Mouse (Mus musculus) kidney, embryonic 16.5 days (tissue): ENCODE measurements around the gene Osbpl5. TPM values are rescaled to one million over a fixed set of nuclear protein-coding genes. Genes with fewer than 3 reads are reported as not detected.

Experiments
- ATAC-seq: fragments of 200-750 bp; cut with Nextera tagmentation; 2 replicates; pipeline ENCODE4 v1.8.0; 2017; ENCODE audit warnings: moderate TSS enrichment; ENCODE audit not compliant: low FRiP score, low TSS enrichment
- H3K27ac ChIP-seq: fragments of 300-500 bp; sonication (generic); 2 replicates; pipeline ENCODE4 v1.5.1; 2014; ENCODE audit warnings: low read length
- H3K27me3 ChIP-seq: fragments of 300-500 bp; sonication (generic); 2 replicates; pipeline ENCODE4 v1.6.1; 2014; ENCODE audit warnings: low read length, control low read depth, mixed read lengths; ENCODE audit not compliant: insufficient read depth
- H3K36me3 ChIP-seq: fragments of 300-500 bp; sonication (generic); 2 replicates; pipeline ENCODE4 v1.6.1; 2014; ENCODE audit warnings: low read length, control low read depth, mixed read lengths; ENCODE audit not compliant: insufficient read depth
- H3K4me1 ChIP-seq: fragments of 300-500 bp; sonication (generic); 2 replicates; pipeline ENCODE4 v1.6.1; 2014; ENCODE audit warnings: low read length, control low read depth, mixed read lengths; ENCODE audit not compliant: insufficient read depth
- H3K4me2 ChIP-seq: fragments of 300-500 bp; sonication (generic); replicated peaks from 2 replicates; pipeline ENCODE4 v1.6.1; 2014; ENCODE audit warnings: low read depth, low read length
- H3K4me3 ChIP-seq: fragments of 300-500 bp; sonication (generic); 2 replicates; pipeline ENCODE4 v1.5.1; 2014; ENCODE audit warnings: mild to moderate bottlenecking, low read length
- H3K9ac ChIP-seq: fragments of 300-500 bp; sonication (generic); replicated peaks from 2 replicates; pipeline ENCODE4 v1.6.1; 2014; ENCODE audit warnings: low read length
- H3K9me3 ChIP-seq: fragments of 300-500 bp; sonication (generic); 2 replicates; pipeline ENCODE4 v1.6.1; 2016; ENCODE audit warnings: low read length, control low read depth
- WGBS: fragments of 180-500 bp; shearing (Covaris S2); extraction: QIAGEN DNeasy Blood & Tissue Kit; methylation state at CpG from one replicate; pipeline ENCODE4 v1.1.7; 2014; 5-methylcytosine and 5-hydroxymethylcytosine counted together
- polyA plus RNA-seq: library from polyadenylated mRNA; unstranded; fragments of >200 nt; fragmentation: Nextera tagmentation; extraction: Ambion mirVana; gene quantifications from 2 replicates; pipeline ENCODE4 v1.2.1, GENCODE M21; 2015

The Osbpl5 gene
- polyA plus RNA-seq, 1 experiment from 2014 or later = 47.1 TPM

DNA sequence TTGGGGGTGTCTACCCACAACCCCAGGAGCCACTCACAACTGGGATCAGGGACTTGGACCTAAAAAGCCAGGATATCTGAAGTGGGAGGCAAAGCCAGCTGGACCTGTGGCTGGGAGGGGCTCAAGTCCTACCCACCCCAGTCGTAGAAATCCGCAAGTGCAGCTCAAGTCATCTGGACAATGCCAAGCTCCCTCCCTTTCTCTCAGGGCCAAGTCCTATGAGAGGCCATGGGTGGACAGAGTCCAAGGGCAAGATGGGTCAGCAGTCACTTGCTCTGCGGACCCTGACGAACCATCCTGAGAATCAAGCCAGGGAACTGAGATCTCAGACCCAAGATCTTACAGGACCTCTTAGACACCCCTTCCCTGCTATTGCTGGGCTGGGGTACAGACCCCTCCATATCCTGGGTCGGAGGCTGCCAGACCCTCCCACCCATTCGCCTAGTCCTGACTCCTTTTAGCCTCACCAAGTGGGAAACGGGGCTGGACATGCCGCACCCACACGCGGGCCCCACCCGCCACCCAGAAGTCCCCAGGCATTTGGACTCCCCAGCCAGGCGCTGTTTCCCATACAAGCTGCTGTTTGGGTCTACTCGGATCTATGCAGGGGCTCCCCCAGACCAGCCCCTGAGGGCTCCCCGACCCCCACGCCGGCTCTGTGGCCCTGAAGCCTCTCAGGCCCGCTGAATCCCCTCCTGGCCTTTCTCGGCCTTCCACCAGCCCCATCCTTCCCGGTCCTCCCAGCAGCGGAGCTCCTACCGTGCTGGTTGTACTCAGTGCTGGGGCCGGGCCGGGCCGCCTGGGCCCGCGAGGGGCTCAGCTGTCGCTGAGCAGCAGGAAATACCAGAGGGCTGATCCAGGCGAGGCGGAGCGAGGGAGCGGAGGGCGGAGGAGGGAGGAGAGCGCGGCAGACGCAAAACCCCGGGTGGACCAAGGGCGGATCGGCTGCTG is 17.0 kb downstream of the Osbpl5 start:
- no peaks in the 10 kb centered on the region for H3K9me3 ChIP-seq
- H3K27ac ChIP-seq = peak overlapping the region; percentile 69
- peaks cover 25% of the 10 kb centered on the region for H3K4me1 ChIP-seq
- peak overlapping the region; percentile 76 for H3K4me2 ChIP-seq
- peak overlapping the region; percentile 75 for H3K4me3 ChIP-seq
- no peaks in the 10 kb centered on the region for H3K36me3 ChIP-seq
- under 1% methylated on average over 35 of the region's 38 CpGs for WGBS
- no peaks in the 10 kb centered on the region for H3K27me3 ChIP-seq
- peak overlapping the region; percentile 85 for H3K9ac ChIP-seq
- ATAC-seq = peak; percentile 95

DNA sequence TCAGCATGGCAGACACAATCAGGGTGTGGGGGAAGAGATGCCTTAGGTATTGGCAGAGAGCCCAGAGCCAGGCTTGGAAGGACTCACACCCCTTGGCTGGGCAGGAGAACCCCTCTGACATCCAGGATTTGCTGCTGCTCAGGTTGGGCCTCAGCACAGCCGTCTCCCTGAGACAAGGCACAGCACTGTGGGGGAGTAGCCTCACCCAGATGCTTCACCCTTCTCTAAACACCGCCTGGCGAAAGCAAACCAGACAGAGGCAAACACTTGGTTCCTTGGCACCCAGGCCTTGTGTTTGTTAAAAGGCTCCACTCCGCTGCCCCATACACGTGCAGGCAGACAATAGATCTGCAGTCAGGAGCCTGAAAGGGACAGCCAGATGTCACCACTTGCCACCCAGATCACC is 18.2 kb downstream of the Osbpl5 start:
- WGBS = 29% methylated on average over 5 of the region's 5 CpGs
- Histone ChIP-seq H3K4me1 (peaks cover 25% of the 10 kb centered on the region), H3K4me2 (peak overlapping the region; percentile 76), H3K27ac (peak overlapping the region; percentile 23), H3K27me3 (no peaks in the 10 kb centered on the region), H3K4me3 (peak overlapping the region; percentile 75), H3K9me3 (no peaks in the 10 kb centered on the region), H3K9ac (peak overlapping the region; percentile 85), H3K36me3 (peaks cover 5% of the 10 kb centered on the region; the same call in 1 of the 2 replicates)
- ATAC-seq = no peak

DNA sequence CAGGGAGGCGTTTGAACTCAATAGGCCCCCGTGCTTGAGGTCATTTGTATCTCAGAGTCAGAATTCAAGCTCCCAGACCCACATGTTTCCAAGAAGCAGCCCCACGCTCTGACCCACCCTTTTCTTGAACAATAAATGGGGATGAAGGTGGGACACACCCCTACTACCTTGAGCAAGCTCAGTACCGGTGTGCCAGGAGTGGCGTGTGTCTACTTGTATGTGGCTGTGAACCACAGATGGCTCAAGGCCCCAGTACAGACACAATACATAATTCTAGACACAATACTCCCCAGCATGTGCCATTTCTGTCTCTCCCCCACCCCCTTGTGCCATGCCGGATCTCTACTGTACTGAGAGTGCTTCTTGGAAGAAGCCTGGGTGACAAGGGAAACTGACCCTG is 18.6 kb downstream of the Osbpl5 start:
- no peak for ATAC-seq

DNA sequence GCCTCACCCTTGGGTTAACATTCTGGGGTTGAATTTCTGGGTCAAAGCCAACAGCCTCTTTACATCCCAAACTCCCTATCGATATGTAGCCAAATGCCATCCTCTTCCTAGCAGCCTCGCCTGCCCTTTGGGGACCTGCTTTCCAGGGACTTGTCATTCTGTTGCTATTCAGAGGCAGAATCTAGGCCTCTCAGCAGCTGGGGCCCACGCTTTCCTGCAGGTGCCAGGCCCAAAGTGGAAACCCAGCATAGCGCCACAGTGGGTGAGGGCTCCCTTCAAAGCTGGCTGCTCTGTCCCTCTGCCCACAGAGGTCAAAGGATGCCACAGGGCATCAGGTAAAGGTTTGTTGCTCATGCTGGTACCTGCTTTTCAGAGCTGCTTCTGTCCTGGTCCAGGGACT is 23.0 kb downstream of the Osbpl5 start:
- 92% methylated on average over 4 of the region's 4 CpGs for WGBS
- H3K4me2 ChIP-seq = no peak overlapping the region
- H3K9ac ChIP-seq = no peak overlapping the region
- peaks cover 24% of the 10 kb centered on the region for H3K4me1 ChIP-seq
- ATAC-seq = no peak
- no peaks in the 10 kb centered on the region for H3K9me3 ChIP-seq
- no peak overlapping the region for H3K27ac ChIP-seq
- H3K36me3 ChIP-seq = peaks cover 5% of the 10 kb centered on the region; the same call in 1 of the 2 replicates
- H3K4me3 ChIP-seq = no peak overlapping the region
- no peaks in the 10 kb centered on the region for H3K27me3 ChIP-seq

More for the DNA sequence above, 18.6 kb downstream of the Osbpl5 start:
- peak overlapping the region; percentile 23; the same call in 1 of the 2 replicates for H3K27ac ChIP-seq
- peak overlapping the region; percentile 85 for H3K9ac ChIP-seq
- peaks cover 5% of the 10 kb centered on the region; the same call in 1 of the 2 replicates for H3K36me3 ChIP-seq
- H3K4me3 ChIP-seq = peak overlapping the region; percentile 75
- no peaks in the 10 kb centered on the region for H3K9me3 ChIP-seq
- peaks cover 25% of the 10 kb centered on the region for H3K4me1 ChIP-seq
- WGBS = 65% methylated on average over 6 of the region's 6 CpGs
- H3K27me3 ChIP-seq = no peaks in the 10 kb centered on the region
- peak overlapping the region; percentile 76 for H3K4me2 ChIP-seq

DNA sequence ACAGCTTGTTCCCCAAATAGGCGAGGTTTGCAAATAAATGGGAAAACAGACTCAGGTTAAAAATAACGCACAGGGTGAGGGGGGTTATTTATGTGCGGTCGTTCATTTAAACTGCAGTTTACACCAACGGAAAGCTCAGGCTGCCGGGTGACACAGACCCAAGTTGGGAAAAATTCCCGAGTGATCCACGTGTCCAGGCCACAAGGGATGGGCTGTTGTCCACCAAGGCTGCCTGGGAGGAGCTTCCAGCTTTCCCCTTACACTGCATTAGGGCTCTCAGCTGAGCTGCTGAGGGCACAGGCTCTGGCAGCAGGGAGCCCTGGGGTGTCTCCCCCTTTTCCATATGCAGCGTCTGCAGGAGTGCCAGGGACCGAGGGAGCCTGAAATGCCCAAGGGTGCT is 26.9 kb downstream of the Osbpl5 start:
- H3K27ac ChIP-seq = no peak overlapping the region

DNA sequence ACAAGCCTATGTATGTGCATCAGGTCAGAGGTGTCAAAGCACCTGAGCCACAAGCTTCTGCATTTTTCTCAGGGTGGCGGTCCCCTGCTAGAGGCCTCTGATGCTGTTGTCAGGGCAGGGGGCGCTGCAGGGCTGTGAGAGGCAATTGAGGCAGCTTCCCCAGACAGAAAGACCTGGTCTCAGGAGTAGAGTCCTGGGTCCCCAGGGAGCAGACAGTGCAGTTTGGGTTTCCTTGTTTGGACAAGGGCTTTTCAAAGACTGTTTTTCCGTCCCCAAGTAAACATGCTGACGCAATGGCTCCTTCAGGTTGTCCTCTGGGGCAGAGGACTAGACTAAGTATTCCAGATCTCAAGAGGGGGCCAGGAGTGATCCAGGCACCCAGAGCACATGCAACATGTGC is 30.4 kb downstream of the Osbpl5 start:
- Histone ChIP-seq H3K27me3 (no peaks in the 10 kb centered on the region), H3K4me3 (no peak overlapping the region), H3K9me3 (no peaks in the 10 kb centered on the region), H3K36me3 (no peaks in the 10 kb centered on the region), H3K4me1 (peaks cover 18% of the 10 kb centered on the region), H3K4me2 (no peak overlapping the region), H3K9ac (no peak overlapping the region), H3K27ac (no peak overlapping the region)
- 80% methylated on average over 4 of the region's 4 CpGs for whole genome bisulfite sequencing
- ATAC-seq = no peak

More for the DNA sequence above, 26.9 kb downstream of the Osbpl5 start:
- 0 out of 2 replicates have a peak, but pooled peaks have one; percentile 21 for ATAC-seq
- Histone ChIP-seq H3K36me3 (peaks cover 5% of the 10 kb centered on the region; the same call in 1 of the 2 replicates), H3K4me3 (no peak overlapping the region), H3K4me2 (no peak overlapping the region), H3K9me3 (no peaks in the 10 kb centered on the region), H3K9ac (no peak overlapping the region), H3K27me3 (no peaks in the 10 kb centered on the region), H3K4me1 (peaks cover 15% of the 10 kb centered on the region)
- WGBS = 56% methylated on average over 10 of the region's 10 CpGs

DNA sequence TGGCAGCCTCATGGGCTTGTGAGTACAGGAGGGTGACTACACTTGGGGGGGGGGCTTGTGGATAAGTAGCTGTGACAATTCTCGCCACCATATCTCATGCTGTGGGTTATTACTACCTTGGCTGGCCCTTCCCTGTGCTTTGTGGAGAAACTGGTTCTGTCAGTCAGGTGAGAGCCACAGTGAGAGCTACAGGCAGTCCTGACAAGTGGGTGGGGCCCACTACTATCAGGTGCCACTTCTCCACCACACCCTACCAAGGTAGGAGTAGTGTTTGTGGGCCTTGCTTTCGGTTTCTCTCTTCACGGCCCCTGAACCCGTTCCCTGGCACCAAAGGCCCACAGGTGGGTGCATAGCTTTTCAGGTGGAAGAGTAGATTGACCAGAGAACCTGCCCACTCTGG is 32.9 kb downstream of the Osbpl5 start:
- WGBS = 82% methylated on average over 4 of the region's 4 CpGs
- Histone ChIP-seq H3K36me3 (no peaks in the 10 kb centered on the region), H3K27me3 (no peaks in the 10 kb centered on the region), H3K4me3 (no peak overlapping the region), H3K4me2 (no peak overlapping the region), H3K4me1 (0 out of 2 replicates have a peak, but pooled peaks cover 5% of the 10 kb centered on the region), H3K9me3 (no peaks in the 10 kb centered on the region), H3K9ac (no peak overlapping the region), H3K27ac (peak overlapping the region; percentile 6; the same call in 1 of the 2 replicates)
- ATAC-seq = peak; percentile 71; the same call in 1 of the 2 replicates

DNA sequence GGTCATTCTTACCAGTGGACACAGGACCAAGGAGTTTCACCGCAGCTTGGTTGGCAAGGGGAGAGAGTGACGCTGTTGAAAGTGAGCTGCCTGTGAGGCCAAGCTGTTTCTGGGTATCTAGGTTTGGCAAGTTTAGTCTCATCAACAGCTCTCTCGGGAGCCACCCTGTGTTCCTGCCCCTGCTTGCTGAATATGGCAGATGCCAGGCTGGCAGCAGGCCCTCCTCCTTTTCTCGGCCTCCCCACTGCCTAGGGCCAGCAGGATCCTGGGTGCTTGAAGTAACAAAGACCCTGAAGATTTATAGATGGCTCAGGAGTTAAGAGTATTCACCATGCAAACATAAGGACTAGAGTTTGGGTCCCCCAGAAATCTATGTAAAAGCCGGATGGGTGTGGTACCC is 34.1 kb downstream of the Osbpl5 start:
- Histone ChIP-seq H3K4me3 (no peak overlapping the region), H3K27ac (no peak overlapping the region), H3K36me3 (no peaks in the 10 kb centered on the region), H3K9ac (no peak overlapping the region), H3K4me2 (no peak overlapping the region), H3K9me3 (no peaks in the 10 kb centered on the region), H3K4me1 (peaks cover 15% of the 10 kb centered on the region), H3K27me3 (no peaks in the 10 kb centered on the region)
- no peak for ATAC-seq
- 85% methylated on average over 5 of the region's 5 CpGs for WGBS

DNA sequence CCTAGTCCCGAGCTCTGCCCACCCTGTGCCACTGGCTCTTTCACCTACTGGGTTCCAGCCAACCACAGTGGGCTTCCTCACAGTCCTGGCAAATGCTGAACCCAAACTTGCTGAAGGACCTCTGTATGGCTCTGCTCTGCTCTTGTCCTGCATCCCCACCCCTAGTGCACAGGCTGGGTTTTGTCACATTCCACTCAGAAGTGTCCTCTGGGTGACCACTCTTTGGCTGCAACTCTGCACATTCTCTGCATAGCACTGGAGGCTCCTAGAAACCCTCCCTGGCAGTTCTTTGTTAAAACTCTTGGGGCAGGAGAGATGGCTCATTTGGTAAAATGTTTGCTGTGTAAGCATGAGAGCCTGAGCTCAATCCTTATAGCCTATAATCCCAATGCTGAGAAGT is 39.0 kb downstream of the Osbpl5 start:
- Histone ChIP-seq H3K9me3 (no peaks in the 10 kb centered on the region), H3K4me2 (no peak overlapping the region), H3K27me3 (no peaks in the 10 kb centered on the region), H3K9ac (no peak overlapping the region), H3K27ac (peak overlapping the region; percentile 76), H3K4me3 (no peak overlapping the region), H3K36me3 (peaks cover 16% of the 10 kb centered on the region), H3K4me1 (peaks cover 20% of the 10 kb centered on the region)
- peak; percentile 81 for ATAC-seq
- WGBS = 83% methylated on average over 1 of the region's 1 CpGs

DNA sequence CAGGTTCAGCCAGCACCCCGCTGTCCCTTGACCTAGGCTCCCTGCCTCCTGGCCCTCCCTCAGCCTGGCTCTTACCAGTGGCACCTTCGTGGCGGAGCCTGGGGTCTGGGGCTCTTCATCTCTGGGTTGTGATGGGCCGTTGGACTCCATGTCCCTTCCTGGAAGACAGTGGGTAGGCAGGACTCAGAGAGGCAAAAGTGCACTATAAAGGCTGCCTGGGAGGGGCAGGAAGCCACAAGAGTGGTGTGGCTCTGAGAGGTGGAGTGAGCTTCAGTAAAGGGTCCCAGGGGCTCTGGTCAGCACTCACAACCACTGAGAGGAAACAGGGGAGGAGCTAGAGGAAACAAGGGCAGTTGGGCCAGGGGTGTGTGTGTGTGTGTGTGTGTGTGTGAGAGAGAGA is 43.4 kb downstream of the Osbpl5 start:
- Histone ChIP-seq H3K9ac (no peak overlapping the region), H3K27me3 (no peaks in the 10 kb centered on the region), H3K27ac (no peak overlapping the region), H3K4me2 (no peak overlapping the region), H3K4me3 (no peak overlapping the region), H3K4me1 (peaks cover 27% of the 10 kb centered on the region), H3K36me3 (peaks cover 28% of the 10 kb centered on the region), H3K9me3 (no peaks in the 10 kb centered on the region)
- 69% methylated on average over 4 of the region's 4 CpGs for WGBS
- no peak for ATAC-seq
